Comparison of ENCODE assay signal across 10 mouse cellular contexts in genomic region chr5:144051268-144051667, GRCm38 (mm10). TPM values are rescaled to one million over a fixed set of nuclear protein-coding genes. Genes with fewer than 3 reads are reported as not detected.
DNase-seq lines count a peak whose midpoint lies in the region; ATAC-seq and TF ChIP-seq lines count a peak whose summit lies in the region.
"Had no signal": no experiment of that assay in that cellular context is flagged by ENCODE, and none has a peak within 500 bp of the region (broad histone marks: within the 10 kb centered on the region; RNA-seq: fewer than 3 reads in every experiment).

No protein-coding gene starts in this region.

- no peak for TF ChIP-seq EP300 in CH12.LX (IDR thresholded peaks at IDR 0.05; ENCODE audit: low read length)

- peak; percentile 30 to 76; a peak in 2 of 4 replicates for TF ChIP-seq CTCF in CH12.LX (conservative IDR thresholded peaks at IDR 0.05 in 1 of 2, IDR thresholded peaks at IDR 0.05 in 1 of 2; ENCODE audit: low read depth in 2 of 2, low read length in 2 of 2)

- peak; percentile 17 to 60 for DNase-seq in kidney, postnatal 36 days
- peak; percentile 42 for DNase-seq in CH12.LX (ENCODE audit: extremely low read depth)
- peak; percentile 27 for DNase-seq in NIH3T3 (ENCODE audit: low read depth)
- no peak for DNase-seq in embryo, embryonic 10 days (ENCODE audit: low spot score)
- no peak for DNase-seq in frontal cortex, postnatal 14 days (ENCODE audit: low spot score in 2 of 2)
- DNase-seq: adrenal gland, postnatal 25 days had no signal

- no peak overlapping the region for H3K9ac ChIP-seq in kidney, embryonic 15.5 days
- H3K9ac ChIP-seq in CH12.LX (ENCODE audit: insufficient read depth, low read depth) = no peak overlapping the region

- H3K9me3 ChIP-seq in kidney, embryonic 15.5 days (replicated peaks) = no peaks in the 10 kb centered on the region
- no peaks in the 10 kb centered on the region for H3K9me3 ChIP-seq in CH12.LX (replicated peaks; ENCODE audit: low read length)

- no peak for ATAC-seq in kidney, embryonic 15.5 days (replicated peaks; ENCODE audit: low FRiP score)
- peak; percentile 71; the same call in 1 of the 2 replicates for ATAC-seq in monocyte, adult 5-6 weeks (replicated peaks; ENCODE audit: insufficient number of reproducible peaks, low FRiP score, low TSS enrichment, poor library complexity, severe bottlenecking)

- in situ Hi-C loops in CH12.LX (cut with MboI; ENCODE audit: low pct_ligation_motif_present, low pct_unique_long_range_greater_than_20kb, low sequenced_read_pairs) = no loop called here

- H3K36me3 ChIP-seq in kidney, embryonic 15.5 days = no peaks in the 10 kb centered on the region
- H3K36me3 ChIP-seq in CH12.LX (replicated peaks in 1 of 2; ENCODE audit: control insufficient read depth in 1 of 2, insufficient read depth in 1 of 2, low read length in 1 of 2) = no peaks in the 10 kb centered on the region

- no peaks in the 10 kb centered on the region for H3K79me2 ChIP-seq in CH12.LX (replicated peaks; ENCODE audit: control insufficient read depth, extremely low read depth, insufficient read depth, poor library complexity, severe bottlenecking)

- no peak overlapping the region for H3K4me2 ChIP-seq in kidney, embryonic 15.5 days
- H3K4me2 ChIP-seq in CH12.LX (ENCODE audit: insufficient read depth, low read depth, poor library complexity, severe bottlenecking) = no peak overlapping the region

- no peaks in the 10 kb centered on the region for H3K4me1 ChIP-seq in kidney, embryonic 15.5 days
- peaks cover 0 to 11% of the 10 kb centered on the region in 2 experiments; a peak in 2 of 4 replicates for H3K4me1 ChIP-seq in CH12.LX (ENCODE audit: control insufficient read depth in 1 of 2, insufficient read depth in 2 of 2)
- H3K4me1 ChIP-seq: megakaryocyte, embryonic 14.5 days had no signal

- H3K4me3 ChIP-seq in kidney, embryonic 15.5 days (replicated peaks) = no peak overlapping the region
- no peak overlapping the region for H3K4me3 ChIP-seq in CH12.LX (replicated peaks in 1 of 3; ENCODE audit: low read depth in 2 of 3, low read length in 2 of 3, poor library complexity in 1 of 3)
- H3K4me3 ChIP-seq: megakaryocyte, embryonic 14.5 days had no signal

- TF ChIP-seq RAD21 in CH12.LX (IDR thresholded peaks at IDR 0.05; ENCODE audit: low read depth, low read length) = peak; percentile 50

- H3K27me3 ChIP-seq in kidney, embryonic 15.5 days = no peaks in the 10 kb centered on the region
- no peaks in the 10 kb centered on the region for H3K27me3 ChIP-seq in CH12.LX (replicated peaks)

- no peak for TF ChIP-seq POLR2A in CH12.LX (IDR thresholded peaks at IDR 0.05; ENCODE audit: low read depth, low read length)

- no peak overlapping the region for H3K27ac ChIP-seq in kidney, embryonic 15.5 days
- H3K27ac ChIP-seq in CH12.LX (ENCODE audit: insufficient read depth, low read depth) = no peak overlapping the region

- dilution Hi-C loops in CH12.LX (cut with MboI; ENCODE audit: extremely low pct_ligation_motif_present, extremely low pct_unique_long_range_greater_than_20kb, low sequenced_read_pairs) = no loop called here

TF ChIP-seq in CH12.LX, 34 proteins besides CTCF, POLR2A, EP300 and RAD21:
- TF ChIP-seq MAX (IDR thresholded peaks at IDR 0.05; ENCODE audit: low read length) (no peak), SIN3A (IDR thresholded peaks at IDR 0.05; ENCODE audit: low read length) (no peak), MAZ (IDR thresholded peaks at IDR 0.05; ENCODE audit: low read depth, low read length) (no peak), JUND (conservative IDR thresholded peaks at IDR 0.05; ENCODE audit: low read depth, low read length) (no peak), ZNF384 (IDR thresholded peaks at IDR 0.05; ENCODE audit: low read depth, low read length) (no peak), NELFE (IDR thresholded peaks at IDR 0.05; ENCODE audit: low read depth, low read length) (no peak), MYC (IDR thresholded peaks at IDR 0.05; ENCODE audit: low read depth, low read length) (peak; percentile 63; the same call in 1 of the 2 replicates), SMC3 (IDR thresholded peaks at IDR 0.05; ENCODE audit: low read depth, low read length) (peak; percentile 72)
TF ChIP-seq in CH12.LX: peak in this region for 2.

RNA-seq across cellular contexts. Expression of gene Ocm, which starts 24.8 kb away (rescaled TPM):
- 5.0 TPM in 2 replicates for polyA plus RNA-seq in kidney, embryonic 15.5 days (2015; fragmentation: Nextera tagmentation; extraction: Ambion mirVana)
- total RNA-seq in CH12.LX (2012; rRNA removed) = not detected in 2 replicates
- not detected in 2 replicates for total RNA-seq in CH12.LX (2014; rRNA removed)
- polyA plus RNA-seq in CH12.LX (2012; ENCODE audit: insufficient read length, low read depth) = not detected in 2 replicates
- total RNA-seq in monocyte, adult 5-6 weeks (2017) = not detected in 3 replicates
- total RNA-seq: adrenal gland, postnatal 25 days; hematopoietic stem cell, adult 5-6 weeks had no signal

RNA-seq across cellular contexts. Expression of gene Ccz1, which starts 36.6 kb away (rescaled TPM):
- polyA plus RNA-seq in kidney, embryonic 15.5 days (2015; fragmentation: Nextera tagmentation; extraction: Ambion mirVana) = 84.3 and 91.6 TPM in 2 replicates
- total RNA-seq in CH12.LX (2012; rRNA removed) (64.3 and 75.1 TPM in 2 replicates), CH12.LX (2014; rRNA removed) (129 and 148 TPM in 2 replicates)
- 85.8 and 91.0 TPM in 2 replicates for polyA plus RNA-seq in CH12.LX (2012; ENCODE audit: insufficient read length, low read depth)
- total RNA-seq in monocyte, adult 5-6 weeks (2017) = 75.1 to 99.1 TPM (median 81.7 TPM) in 3 replicates

RNA-seq across cellular contexts. Expression of gene Lmtk2, which starts 49.0 kb away (rescaled TPM):
- 5.4 and 5.8 TPM in 2 replicates for polyA plus RNA-seq in kidney, embryonic 15.5 days (2015; fragmentation: Nextera tagmentation; extraction: Ambion mirVana)
- total RNA-seq in CH12.LX (2012; rRNA removed) (9.4 and 10.1 TPM in 2 replicates), CH12.LX (2014; rRNA removed) (5.7 and 5.9 TPM in 2 replicates)
- polyA plus RNA-seq in CH12.LX (2012; ENCODE audit: insufficient read length, low read depth) = 4.3 and 5.1 TPM in 2 replicates
- 11.2 to 18.6 TPM (median 12.8 TPM) in 3 replicates for total RNA-seq in monocyte, adult 5-6 weeks (2017)

Comparison
In these comparisons a context has a peak if more than half of its experiments do, and no peak if none do; other contexts are left out.
1. DNase-seq: peak in kidney, postnatal 36 days (2 of 2), CH12.LX (single experiment) and NIH3T3 (single experiment); none in embryo, embryonic 10 days (single experiment) and frontal cortex, postnatal 14 days (0 of 2).